Mouse (Mus musculus) C2C12 (cell line): Measurements from ENCODE around the gene Cldn4.

Experiments
- CTCF ChIP-seq: IDR thresholded peaks from one replicate; pipeline ENCODE4 v1.5.1; 2011; ENCODE audit not compliant: control insufficient read depth, insufficient read depth, insufficient read length
- FOSL1 ChIP-seq: IDR thresholded peaks from one replicate; pipeline ENCODE4 v1.8.0; 2011; ENCODE audit warnings: mild to moderate bottlenecking, low read length; ENCODE audit not compliant: poor library complexity, insufficient read depth, severe bottlenecking
- MAX ChIP-seq: IDR thresholded peaks from one replicate; pipeline ENCODE4 v1.6.1; 2011; ENCODE audit warnings: mild to moderate bottlenecking, control low read depth
- MYOG ChIP-seq: IDR thresholded peaks from one replicate; pipeline ENCODE4 v1.6.1; 2011; ENCODE audit not compliant: control insufficient read depth, insufficient read length; ENCODE audit errors: extremely low read depth

DNA sequence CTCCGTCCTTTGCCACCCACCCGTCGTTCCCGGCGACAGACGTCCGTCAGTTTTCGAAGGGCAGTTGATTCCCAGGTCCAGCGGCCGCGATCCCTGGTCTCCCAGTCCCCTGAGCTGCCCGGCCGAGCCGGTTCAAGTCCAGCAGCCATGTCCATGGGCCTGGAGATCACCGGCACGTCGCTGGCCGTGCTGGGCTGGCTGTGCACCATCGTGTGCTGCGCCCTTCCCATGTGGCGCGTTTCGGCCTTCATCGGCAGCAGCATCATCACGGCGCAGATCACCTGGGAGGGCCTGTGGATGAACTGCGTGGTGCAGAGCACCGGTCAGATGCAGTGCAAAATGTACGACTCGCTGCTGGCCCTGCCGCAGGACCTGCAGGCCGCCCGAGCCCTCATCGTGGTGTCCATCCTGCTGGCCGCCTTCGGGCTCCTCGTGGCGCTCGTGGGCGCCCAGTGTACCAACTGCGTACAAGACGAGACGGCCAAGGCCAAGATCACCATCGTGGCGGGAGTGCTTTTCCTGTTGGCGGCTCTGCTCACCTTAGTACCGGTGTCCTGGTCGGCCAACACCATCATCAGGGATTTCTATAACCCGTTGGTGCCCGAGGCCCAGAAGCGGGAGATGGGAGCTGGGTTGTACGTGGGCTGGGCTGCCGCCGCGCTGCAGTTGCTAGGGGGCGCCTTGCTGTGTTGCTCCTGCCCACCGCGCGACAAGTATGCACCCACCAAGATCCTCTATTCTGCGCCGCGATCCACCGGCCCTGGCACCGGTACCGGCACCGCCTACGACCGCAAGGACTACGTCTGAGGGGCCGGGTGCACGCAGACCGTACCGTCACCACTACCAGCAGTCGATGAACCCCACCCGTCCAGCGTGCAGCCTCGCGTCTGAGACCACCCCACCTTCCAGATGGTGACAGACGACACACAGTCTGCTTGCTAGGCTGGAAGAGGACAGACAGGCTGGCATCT is 39.8 kb upstream of the Cldn4 start:
- TF ChIP-seq MYOG (no peak), CTCF (no peak), FOSL1 (no peak), MAX (no peak)
